Mouse (Mus musculus): ENCODE results near the gene Gnb1.
"Not testable (repeated sequence)": the region's sequence is repeated elsewhere in the genome, so short reads cannot be mapped to it uniquely, and the experiment has no call there.

Gnb1 gene

GRCm38 (mm10) chr4:155490990-155491504, at the start of gene Gnb1:
Gene Gnb1 (plus strand): TSS chr4:155491361.
- DNase-seq (ENCODE audit: low spot score in 2 of 2): peak; percentile 88 to 93

DNA sequence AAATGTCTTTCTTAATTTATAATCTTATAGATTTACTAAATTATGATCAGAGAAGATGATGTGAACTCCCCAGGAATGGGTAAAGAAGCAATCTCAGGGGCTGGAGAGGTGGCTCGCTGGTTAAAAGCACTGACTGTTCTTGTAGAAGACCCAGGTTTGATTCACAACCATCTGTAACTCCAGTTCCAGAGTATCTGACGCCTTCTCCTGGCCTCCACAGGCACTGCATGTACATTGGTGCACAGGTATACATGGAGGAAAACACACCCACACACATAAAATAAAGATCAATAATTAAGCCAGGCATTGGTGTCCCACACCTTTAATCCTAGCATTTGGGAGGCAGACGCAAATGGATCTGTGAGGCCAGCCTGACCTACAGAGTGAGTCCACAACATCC, 48.4 kb upstream of the Gnb1 start:
- DNase-seq (ENCODE audit: low spot score in 2 of 2): no peak

DNA sequence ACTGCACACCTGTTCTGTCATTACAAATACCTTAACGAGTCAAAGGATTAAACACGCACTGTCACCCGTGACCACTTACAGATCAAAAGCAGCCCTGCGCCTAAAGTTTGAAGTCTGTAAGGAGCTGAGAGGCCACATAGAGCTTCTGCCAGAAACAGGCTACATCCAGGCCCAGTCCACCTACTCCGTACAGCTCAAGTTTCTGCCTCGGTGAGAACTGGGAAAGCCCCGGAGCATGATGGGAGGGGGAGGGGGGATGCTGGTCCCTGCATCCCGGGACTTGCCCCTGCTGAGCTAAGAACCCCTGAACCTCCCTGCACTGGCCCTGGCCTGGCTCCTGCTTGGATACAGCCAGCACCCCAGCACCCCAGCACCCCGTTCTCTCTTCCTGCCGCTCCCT, 39.6 kb upstream of the Gnb1 start:
- DNase-seq (ENCODE audit: low spot score in 2 of 2): no peak

DNA sequence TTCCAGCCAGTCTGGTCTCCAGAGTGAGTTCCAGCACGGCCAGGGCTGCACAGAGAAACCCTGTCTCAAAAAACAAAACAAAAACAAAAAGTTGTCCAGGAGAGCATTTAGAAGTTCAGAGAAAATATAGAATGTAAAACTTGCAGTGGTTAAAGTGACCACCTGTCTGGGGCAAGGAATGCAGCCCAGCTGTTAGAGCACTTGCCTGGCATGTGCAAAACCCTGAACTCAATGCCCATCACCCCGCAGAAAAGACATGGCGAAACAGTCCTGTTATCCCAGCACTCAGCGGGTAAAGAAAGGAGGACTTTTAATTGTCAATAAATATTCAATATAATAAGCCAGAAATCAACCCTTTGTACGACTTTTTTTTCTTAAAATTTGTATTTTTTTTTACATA, 32.6 kb upstream of the Gnb1 start:
- no peak for DNase-seq (ENCODE audit: low spot score in 2 of 2)

DNA sequence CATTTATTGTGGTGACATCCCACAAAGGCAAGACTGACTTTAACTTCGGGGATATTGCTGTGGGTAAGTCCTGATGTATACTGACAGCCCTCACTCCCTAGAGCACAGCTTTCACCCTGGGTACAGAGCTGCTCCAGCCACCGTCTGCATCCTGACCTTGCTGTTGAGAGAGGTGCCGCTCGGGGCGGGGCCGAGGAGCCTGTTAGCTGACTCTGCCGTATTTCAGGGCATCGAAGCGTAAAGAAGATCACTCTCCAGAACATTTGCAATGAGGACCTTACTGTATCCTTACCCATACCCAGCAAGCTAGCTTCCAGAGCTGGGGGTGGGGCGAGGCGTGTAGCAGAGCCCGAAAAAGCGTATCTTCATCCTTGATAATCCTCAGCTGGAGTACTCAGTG, 28.1 kb upstream of the Gnb1 start:
- DNase-seq (ENCODE audit: low spot score in 2 of 2): no peak

- DNase-seq (ENCODE audit: low spot score in 2 of 2): no peak
Observed at GRCm38 (mm10) chr4:155463611-155464010, 27.6 kb upstream of the Gnb1 start.

- no peak for DNase-seq (ENCODE audit: low spot score in 2 of 2)
Observed at GRCm38 (mm10) chr4:155464061-155464460, 27.1 kb upstream of the Gnb1 start.

- DNase-seq (ENCODE audit: low spot score in 2 of 2): no peak
Observed at GRCm38 (mm10) chr4:155465607-155466006, 25.6 kb upstream of the Gnb1 start.

DNA sequence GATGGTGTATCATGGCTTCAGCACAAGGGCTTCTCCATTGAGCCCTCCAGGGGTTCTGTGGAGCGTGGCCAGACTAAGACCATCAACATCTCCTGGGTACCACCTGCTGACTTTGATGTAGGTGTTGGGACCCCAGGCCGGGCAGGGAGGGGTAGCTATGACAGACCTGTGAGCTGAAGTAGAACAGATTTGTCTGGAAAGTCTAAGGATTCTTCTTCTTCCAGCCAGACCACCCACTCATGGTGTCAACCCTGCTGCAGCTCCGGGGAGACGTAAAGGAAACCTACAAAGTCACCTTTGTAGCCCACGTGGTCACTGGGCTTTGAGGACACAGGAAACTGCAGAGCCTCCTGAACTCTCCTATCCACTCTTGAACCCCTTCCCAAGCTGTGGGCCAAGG, 25.1 kb upstream of the Gnb1 start:
- DNase-seq (ENCODE audit: low spot score in 2 of 2): no peak

GRCm38 (mm10) chr4:155467237-155468010, 23.7 kb upstream of the Gnb1 start:
- no peak for DNase-seq (ENCODE audit: low spot score in 2 of 2)

GRCm38 (mm10) chr4:155468952-155469351, 22.2 kb upstream of the Gnb1 start, which contains the start of gene Tmem52:
Gene Tmem52 (plus strand): TSS chr4:155469114.
- no peak for DNase-seq (ENCODE audit: low spot score in 2 of 2)

DNA sequence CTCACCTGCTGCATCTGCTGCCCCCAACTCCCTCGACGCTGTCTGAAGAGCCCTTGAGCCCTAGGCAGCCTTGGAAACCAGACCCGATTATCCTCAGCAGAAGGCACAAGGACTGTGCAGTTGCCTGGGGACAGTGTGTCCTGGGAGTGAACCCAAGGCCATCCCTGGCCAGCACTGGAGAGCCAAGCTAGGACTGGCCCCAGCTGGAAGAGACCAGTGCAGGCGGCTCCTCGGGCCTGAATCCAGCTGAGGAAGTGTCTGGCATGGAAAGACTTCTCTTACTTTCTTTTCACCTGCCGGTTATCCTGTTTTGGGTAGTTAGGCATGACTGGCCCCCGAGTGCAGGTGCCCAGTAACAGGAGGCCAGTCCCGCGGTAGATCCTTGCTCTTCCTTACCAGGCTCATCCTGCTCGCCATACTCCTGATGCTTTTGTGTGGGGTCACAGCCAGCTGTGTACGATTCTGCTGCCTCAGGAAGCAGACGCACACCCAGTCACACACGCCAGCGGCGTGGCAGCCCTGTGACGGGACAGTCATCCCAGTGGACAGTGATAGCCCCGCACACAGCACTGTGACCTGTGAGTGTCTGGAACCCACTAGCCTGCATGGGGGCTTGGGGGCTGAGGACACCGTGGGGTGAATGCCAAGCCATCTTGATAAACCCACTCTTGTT, 21.4 kb upstream of the Gnb1 start:
- DNase-seq (ENCODE audit: low spot score in 2 of 2): no peak

DNA sequence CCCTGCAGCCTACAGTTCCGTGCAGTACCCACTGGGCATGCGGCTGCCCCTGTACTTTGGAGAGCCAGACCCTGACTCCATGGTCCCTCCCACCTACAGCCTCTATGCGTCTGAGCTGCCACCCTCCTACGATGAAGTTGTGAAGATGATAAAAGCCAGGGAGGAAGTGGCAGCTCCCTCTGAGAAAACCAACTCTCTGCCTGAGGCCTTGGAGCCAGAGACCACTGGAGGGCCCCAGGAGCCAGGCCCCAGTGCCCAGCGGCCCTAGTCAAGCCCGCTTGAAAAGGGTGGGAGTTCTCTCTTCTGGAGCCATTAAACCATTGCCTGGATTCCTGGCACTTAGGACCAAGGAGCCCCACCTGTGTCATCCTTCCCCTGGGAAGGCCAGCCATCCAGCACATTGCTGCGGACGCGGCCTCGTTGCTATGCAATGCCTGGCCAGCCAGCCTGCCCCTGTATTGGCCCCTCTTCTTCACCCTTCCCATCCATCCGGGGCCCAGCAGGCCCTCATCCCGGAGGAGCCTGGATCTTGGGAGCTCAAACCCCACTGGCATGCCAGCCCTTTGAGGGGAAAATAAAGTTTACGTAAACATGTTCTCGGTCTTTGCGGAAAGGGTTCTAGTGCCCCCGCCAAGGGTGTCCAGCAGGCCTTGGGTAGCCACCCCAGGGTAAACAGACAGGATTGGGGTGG, 20.8 kb upstream of the Gnb1 start:
- DNase-seq (ENCODE audit: low spot score in 2 of 2): no peak

DNA sequence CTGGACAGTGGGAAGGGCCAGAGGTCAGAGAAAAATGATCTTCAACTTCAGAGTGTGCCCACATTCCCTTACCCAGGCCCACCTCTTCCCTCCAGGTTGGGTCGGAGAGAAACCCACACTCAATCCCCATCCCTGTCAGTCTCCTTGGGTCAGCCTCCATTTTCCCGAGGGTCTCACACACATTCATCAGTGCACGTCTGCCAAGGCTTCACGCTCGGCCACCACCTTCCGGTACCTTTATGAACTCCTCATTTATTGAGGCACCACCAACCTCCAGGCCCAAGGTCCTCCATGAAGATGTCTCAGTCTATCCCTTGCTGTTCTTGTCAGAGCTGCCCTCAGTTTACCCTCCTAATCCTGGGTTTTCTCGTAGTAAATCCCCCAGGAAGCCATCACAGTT, 20.2 kb upstream of the Gnb1 start:
- DNase-seq (ENCODE audit: low spot score in 2 of 2): no peak

GRCm38 (mm10) chr4:155471406-155471805, 19.8 kb upstream of the Gnb1 start:
- DNase-seq (ENCODE audit: low spot score in 2 of 2): no peak

DNA sequence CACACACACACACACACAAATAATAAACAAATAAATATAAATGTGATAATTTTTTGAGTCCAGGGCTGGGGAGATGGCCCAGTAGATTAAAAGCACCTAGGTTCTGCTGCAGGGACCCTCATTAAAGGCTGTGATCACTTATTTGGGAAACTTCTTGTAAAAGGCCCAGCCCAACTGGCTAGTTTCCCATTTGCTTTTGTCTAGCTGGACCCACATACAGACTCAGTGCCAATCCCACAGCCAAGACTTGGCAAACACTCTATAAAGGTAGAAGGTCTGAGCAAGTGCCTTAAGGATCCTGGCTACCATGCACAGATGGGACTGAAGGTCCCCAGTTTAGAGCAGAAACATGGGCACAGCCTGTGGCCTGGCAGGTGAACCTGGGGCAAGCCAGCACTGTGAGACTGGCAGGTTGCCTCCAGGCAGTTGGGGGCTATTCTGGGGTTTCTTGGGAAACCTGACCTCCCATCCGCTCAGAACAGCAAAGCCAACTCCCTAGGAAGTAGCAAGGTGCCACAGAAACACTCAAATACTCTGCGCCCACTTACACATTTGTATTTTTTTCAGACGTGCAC, 18.4 kb upstream of the Gnb1 start:
- no peak for DNase-seq (ENCODE audit: low spot score in 2 of 2)

- DNase-seq (ENCODE audit: low spot score in 2 of 2): no peak
Observed at GRCm38 (mm10) chr4:155473319-155473718, 17.8 kb upstream of the Gnb1 start.

GRCm38 (mm10) chr4:155473796-155474195, 17.4 kb upstream of the Gnb1 start:
- DNase-seq (ENCODE audit: low spot score in 2 of 2): not testable (repeated sequence)

DNA sequence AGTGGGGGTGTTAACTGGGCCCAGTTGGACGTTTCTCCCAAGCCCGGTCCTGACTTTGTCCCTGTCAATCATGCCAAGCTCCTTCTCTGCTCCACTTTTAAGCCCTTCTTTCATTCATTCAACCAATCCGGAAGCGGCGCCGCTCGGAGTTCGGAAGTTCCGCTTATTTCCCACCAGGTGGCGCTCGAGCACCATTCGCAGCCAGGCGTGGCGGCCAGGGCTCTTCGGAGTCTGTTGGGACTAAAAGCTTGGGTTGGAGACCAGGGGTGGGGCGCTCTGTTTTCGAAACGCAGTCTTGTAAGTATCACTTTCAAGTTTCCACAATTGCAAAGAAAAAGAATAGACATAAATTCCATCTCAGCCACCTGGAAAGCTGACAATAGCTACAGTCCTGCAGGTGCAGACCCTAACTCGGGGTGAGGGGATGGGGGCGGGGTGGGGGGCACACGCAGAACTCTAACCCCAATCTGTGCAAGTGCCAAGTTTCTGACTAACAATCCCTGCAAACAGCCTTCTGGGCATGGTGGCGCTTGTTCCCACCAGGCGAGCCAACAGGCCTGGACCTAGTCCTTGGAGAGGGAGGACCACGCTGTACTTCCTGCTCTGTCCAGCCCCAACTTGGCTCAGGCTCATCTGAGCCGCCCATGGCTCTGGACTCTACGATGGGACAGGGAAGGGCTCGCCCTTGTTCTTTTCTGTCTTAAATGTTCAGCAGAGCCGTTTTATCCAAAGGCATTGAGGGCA, 9.6 kb upstream of the Gnb1 start:
- DNase-seq (ENCODE audit: low spot score in 2 of 2): peak; percentile 59 to 78

GRCm38 (mm10) chr4:155482125-155482480, 9.1 kb upstream of the Gnb1 start:
- DNase-seq (ENCODE audit: low spot score in 2 of 2): no peak

DNA sequence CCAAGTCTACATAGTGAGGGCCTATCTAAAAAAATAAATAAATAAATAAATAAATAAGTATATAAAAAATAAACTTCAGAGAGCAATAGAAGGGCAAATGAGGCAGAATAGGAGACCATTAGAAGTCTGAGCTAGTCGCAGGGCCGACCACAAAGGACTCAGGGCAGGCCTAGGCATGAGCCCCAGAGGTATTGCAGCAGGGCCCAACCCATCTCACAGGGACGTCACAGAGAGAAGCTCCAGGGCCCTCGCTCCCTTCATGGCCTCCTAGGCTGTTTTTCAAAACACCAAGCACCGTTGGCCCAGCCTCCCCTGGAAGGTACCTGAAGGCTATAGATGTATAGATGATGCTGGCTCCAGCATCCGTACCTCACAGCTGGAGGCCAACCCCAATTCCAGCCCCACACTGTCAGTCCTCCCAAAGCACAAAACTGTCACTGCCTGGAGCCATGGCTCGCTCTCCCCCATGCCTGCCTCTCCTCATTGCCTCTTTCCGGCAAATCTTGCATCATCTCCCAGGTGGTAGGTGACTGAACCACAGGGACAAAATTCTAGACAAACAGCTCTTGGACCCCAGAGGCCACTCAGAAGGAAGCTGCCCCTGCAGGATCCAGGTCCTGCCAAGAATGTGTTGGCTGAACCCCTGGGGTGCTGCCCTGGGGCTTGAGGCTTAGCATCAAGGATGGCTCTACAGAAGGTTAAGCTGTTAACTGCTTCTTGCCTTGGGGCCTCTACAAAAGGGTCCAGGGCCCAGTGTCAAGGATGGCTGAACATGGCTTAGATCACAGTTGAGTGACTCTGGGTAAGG, 8.2 kb upstream of the Gnb1 start:
- no peak for DNase-seq (ENCODE audit: low spot score in 2 of 2)

Measured in spleen, postnatal 14 days (tissue).